Mouse (Mus musculus): Measurements from ENCODE around the gene Gm20479.
A peak's percentile ranks its signal among the peaks of the same experiment; 100 is the strongest.

Gene Gm20479

GRCm38 (mm10) chr7:27334405-27334911, 22.8 kb downstream of the Gm20479 start:
- peak; percentile 45 for DNase-seq (ENCODE audit: low read depth, low spot score)

- peak; percentile 57 for DNase-seq (ENCODE audit: low read depth, low spot score)
These were observed 23.8 kb downstream of the Gm20479 start for GRCm38 (mm10) chr7:27333316-27333941.

DNA sequence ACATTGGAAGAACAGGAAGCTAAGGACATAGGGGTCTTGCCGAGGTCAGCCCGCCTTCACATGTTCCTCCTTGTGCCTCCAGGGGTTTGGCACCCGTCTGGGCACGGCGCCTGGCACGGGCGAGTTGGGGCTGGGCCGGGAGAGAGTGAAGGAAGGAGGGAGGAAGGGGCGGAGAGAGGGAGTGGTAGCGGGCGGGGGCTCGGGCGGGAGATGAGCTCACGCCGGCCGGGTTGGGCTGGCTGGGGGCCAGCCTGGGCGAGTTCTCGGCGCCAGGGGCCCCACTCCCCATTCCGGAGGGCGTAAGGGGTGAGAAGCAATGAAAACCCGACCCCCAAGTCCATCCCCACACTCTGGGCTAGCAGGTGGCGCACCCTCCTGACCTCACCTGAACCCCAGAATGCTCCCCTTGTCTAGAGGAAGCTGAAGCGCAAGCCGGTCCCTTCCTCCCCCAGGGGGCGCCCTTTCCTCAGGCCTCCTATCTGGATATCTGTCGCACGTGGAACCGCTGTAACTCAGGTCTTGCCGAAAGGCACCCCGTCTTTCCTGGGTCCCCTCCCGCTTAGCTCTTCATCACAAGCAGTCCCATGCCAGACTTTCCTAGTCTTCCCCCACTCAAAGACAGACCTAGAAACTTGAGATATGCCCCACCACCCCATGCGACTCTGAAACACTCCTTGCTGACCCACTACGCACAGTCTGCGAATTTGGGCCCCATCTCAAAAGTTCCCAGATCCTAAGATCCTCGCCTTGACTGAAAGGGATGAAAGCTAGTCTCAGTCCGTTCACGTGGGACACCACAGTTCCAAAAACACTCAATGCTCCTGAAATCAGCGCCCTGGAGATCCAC, 24.6 kb downstream of the Gm20479 start:
- DNase-seq (ENCODE audit: low read depth, low spot score): peak; percentile 95

DNA sequence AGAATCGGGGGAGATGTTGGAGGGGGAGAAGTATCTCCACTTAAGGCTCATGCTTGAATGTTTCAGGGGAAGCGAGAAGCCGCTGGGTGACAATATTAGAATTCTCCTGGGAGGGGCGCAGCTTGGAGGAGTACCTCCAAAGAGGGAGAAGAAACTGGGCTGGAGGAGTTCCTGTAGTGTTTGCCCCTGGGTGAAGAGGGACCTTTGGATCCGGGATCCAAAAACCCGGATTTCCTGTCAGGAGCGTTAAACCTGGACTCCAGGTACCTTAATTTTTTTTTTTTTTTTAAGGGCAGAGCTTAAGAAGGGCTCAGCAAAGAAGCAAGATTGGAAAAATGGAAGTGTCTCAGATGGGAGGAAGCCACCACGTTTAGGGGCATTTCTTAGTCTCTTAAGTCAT, 25.4 kb downstream of the Gm20479 start:
- peak; percentile 65 for DNase-seq (ENCODE audit: low read depth, low spot score)

DNA sequence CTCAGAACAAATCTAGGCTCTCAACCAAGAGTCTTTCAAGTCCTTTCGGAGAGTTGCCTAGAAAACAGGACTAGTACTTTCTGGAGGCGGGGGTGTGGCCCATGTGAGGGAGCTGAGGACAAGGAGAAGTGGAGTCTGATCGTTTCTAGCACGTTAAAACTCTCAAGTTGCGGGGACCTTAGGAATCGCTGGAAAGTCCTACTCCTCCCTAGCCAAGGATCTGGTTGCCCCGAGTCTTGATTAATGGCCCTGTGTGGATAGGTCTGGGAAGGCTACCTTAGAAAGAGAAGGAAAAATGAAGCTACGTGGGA, 25.7 kb downstream of the Gm20479 start:
- DNase-seq (ENCODE audit: low read depth, low spot score): no peak

- DNase-seq (ENCODE audit: low read depth, low spot score): peak; percentile 100
These were observed 26.3 kb downstream of the Gm20479 start for GRCm38 (mm10) chr7:27330709-27331540.

- DNase-seq (ENCODE audit: low read depth, low spot score): no peak
These were observed 27.2 kb downstream of the Gm20479 start for GRCm38 (mm10) chr7:27329981-27330380.

GRCm38 (mm10) chr7:27329326-27329947, 27.8 kb downstream of the Gm20479 start:
- DNase-seq (ENCODE audit: low read depth, low spot score): peak; percentile 90

- peak; percentile 58 for DNase-seq (ENCODE audit: low read depth, low spot score)
These were observed 28.6 kb downstream of the Gm20479 start for GRCm38 (mm10) chr7:27328648-27329047.

- DNase-seq (ENCODE audit: low read depth, low spot score): peak; percentile 87
These were observed 29.1 kb downstream of the Gm20479 start for GRCm38 (mm10) chr7:27328161-27328560.

- DNase-seq (ENCODE audit: low read depth, low spot score): no peak
These were observed 29.7 kb downstream of the Gm20479 start for GRCm38 (mm10) chr7:27327500-27327899.

- DNase-seq (ENCODE audit: low read depth, low spot score): peak; percentile 94
These were observed 30.9 kb downstream of the Gm20479 start for GRCm38 (mm10) chr7:27326101-27326880.

GRCm38 (mm10) chr7:27325697-27326096, 31.5 kb downstream of the Gm20479 start:
- DNase-seq (ENCODE audit: low read depth, low spot score): peak; percentile 96

GRCm38 (mm10) chr7:27324928-27325327, 32.3 kb downstream of the Gm20479 start:
- DNase-seq (ENCODE audit: low read depth, low spot score): no peak

- no peak for DNase-seq (ENCODE audit: low read depth, low spot score)
These were observed 33.1 kb downstream of the Gm20479 start for GRCm38 (mm10) chr7:27324161-27324560.

DNA sequence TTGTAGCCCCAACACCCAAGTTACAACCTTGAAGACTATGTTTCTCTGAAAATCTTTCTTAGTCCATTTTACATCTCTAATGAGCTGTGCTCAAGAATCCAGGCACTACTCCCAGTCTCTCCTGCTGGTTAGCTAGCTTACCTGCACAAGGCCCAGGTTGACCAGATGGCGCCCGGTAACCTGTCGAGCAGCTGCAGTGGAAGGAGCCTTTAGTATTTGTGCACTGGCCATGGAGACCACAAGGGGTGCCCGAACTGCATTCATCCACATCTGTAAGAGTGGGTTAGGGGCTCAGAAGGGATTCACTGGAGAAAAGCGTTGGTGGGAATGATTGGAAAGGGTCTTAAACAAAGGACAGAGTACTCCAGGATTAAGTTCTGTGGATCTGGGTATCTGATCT, 34.2 kb downstream of the Gm20479 start:
- peak; percentile 47 for DNase-seq (ENCODE audit: low read depth, low spot score)

DNA sequence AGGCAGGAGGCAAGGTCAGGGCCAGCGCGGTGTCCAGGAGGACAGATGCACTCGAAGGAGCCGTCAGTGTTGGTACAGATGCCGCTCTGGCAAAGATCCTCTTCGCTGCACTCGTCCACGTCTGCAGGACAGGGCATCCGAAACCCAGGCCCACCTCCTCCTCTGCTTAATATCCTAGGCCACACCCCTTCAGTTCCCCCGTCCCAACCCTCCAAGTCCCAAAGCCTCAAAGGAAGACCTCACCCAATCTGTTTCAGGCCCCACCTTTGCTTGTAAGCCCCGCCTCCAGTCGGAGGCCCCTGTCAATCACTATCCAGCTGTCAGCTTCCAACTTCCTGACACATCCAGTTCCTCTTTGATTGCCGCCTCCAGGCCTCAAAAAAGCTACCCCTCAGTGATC, 34.9 kb downstream of the Gm20479 start:
- DNase-seq (ENCODE audit: low read depth, low spot score): peak; percentile 95

DNA sequence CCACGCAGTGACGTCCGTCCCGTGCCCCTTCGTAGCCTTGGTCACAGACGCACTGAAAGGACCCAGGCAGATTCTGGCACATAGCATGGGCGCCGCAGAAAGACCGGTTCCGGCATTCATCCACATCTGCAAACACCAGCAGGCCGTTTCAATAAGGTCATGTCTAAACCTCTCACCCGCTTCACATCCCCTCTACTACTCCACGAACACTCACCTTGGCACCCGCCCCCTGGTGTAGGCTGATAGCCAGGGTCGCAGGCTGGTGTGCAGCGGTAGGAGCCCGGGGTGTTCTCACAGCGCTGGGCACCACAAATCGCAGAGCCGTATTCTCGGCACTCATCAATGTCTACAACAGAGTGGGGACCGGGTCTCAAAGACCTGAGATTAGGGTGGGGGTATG, 37.8 kb downstream of the Gm20479 start:
- DNase-seq (ENCODE audit: low read depth, low spot score): no peak

GRCm38 (mm10) chr7:27315958-27316357, 41.3 kb downstream of the Gm20479 start:
- peak; percentile 46 for DNase-seq (ENCODE audit: low read depth, low spot score)

GRCm38 (mm10) chr7:27314393-27314792, 42.8 kb downstream of the Gm20479 start:
- DNase-seq (ENCODE audit: low read depth, low spot score): peak; percentile 80

Measured in R1 (cell line).